Mouse (Mus musculus) right cerebral cortex, postnatal 14 days (tissue): ENCODE data around the gene Chuk.

Source experiments
- DNase-seq: peaks from one replicate; pipeline ENCODE4 v3.0.0; 2022

The Chuk gene

DNA sequence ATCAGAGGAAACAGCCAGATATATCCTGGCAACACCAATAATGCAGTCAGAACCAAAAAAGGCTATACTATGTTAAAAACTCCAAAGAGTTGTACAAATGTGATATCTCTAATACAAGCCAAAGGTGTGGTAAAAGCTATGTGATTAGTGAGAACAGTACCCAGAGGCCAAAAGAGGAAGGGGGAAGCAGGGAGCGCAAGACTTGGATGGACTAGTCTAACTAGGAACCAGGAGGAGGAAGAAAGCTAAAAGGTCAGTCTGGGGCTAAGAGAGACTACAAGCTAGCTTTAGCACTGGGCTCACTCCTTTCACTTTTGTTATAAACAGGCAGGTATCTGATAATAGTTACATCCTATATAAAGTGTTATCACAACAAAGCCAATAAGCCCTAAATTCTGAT, 2.9 kb downstream of the Chuk start:
- no peak for DNase-seq

DNA sequence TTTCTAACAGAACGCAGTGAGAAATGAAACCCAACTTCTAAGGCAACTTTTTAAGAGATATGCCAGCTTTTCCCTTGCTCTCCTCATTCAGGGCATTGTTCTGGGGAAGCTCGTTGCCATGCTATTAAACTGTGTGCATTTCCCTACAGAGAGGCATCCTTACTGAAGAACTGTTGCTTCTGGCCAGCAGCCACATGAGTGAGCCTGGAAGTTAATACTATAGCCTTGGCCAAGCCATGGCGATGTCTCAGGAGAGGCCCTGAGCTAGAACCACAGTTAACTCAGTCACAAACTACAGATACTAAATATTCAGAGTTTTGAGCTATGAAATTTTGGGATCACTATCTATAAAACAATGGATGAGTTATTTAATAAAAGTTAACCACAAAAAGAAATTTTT, 4.3 kb downstream of the Chuk start:
- no peak for DNase-seq

DNA sequence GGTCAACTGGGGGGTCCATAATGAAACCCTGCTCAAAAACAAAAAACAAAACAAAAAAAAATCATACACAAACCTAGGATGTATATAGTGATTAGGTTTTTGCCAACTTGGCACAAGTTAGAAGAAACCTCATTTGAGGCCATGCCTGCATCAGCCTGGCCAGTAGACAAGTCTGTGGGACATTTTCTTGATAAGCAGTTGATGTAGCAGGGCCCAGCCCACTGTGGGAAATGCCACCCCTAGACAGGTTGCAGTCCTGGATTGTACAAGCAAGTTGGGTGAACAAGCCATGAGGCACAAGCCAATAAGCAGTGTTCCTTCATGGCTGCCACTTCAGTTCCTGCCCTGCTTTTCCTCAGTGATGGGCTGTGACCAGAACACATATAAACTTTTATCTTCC, 6.4 kb downstream of the Chuk start:
- DNase-seq: no peak

DNA sequence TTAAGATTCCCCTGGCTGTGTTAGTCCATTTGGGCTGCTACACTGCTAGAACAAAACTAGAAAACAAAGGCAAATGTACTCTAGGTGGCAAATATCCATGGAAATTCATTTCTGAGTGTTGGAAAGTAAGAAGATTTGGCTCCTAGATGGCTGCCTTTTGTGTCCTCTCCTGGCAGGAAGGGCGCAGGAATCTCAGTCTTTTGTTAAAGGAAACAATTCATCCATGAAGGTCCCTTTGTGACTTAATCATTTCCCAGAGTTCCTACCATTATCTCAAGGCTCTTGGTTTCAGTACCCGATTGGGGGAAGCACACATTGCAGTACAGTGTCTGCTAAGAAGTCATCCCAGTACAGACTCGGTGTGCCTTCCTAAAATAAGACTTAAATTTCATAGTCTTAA, 21.0 kb downstream of the Chuk start:
- DNase-seq: no peak

DNA sequence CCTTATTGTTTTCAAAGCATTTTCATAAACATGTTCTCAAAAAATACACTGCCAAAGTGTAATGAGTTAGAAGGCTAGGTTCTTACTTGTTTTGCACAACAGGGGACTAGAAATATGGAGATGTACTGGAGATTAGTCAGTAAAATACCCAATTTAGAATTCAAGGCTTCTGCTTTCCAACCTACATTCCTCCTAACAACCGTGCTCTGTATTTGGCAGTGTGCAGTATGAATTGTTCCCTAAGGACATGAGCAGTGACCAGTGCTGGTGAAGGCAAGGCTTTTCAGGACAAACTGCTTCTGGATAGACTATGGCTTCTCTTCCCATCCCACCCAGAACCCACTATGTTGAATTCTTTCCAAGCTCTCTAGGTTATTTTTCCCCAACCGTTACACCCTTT, 26.4 kb downstream of the Chuk start:
- DNase-seq: no peak

DNA sequence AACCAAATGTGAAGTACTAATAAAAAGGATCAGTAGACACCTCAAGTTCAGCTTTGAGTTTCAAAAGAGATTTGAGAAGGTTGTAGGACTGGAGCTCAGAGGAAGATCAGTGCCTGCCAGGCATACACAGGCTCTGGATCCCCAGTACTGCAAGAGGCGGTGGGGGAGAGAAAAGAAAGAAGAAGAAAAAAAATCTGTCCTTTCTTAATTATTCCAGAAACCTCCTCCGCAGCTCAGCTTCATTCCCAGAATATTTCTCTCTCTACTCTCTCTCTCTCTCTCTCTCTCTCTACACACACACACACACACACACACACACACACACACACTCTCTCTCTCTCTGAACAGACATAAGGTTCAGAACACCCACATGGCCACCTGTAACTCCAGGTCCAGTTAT, 27.3 kb downstream of the Chuk start:
- no peak for DNase-seq

DNA sequence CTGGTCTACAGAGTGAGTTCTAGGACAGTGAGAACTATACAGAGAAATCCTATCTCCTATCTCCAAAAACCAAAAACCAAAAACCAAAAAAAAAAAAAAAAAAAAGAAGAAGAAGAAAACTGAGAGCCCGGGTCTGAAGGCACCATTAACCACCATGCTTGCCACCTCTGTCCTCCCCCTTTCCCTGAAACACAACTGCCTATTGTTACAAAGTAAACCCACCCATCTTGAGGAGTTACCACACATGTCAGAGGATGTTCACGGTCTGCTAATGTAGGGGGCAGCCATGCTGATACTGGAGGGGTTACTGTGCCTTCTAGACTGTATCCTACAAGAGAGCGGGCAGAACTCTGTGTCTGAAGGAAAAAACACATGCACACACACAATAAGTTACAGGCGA, 30.3 kb downstream of the Chuk start:
- DNase-seq: no peak

DNA sequence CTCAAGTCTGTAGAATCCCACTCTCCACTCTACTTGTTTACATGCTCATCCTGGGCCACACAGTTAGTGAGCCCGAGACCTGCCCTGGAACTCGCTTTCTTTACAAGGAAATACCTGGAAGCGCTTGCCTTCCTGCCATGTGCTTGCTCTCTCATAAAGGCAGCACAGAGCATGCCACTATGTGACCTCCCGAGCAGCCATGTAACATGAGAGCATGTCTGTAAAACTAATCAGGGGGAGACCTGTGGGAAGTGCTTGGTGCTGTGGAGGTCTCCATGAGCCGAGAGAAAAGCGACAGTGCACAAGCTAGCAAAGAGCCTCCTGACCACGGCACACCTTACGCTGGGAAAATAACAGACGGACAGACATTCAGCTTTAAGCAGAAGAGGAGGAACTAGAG, 30.8 kb downstream of the Chuk start:
- no peak for DNase-seq

DNA sequence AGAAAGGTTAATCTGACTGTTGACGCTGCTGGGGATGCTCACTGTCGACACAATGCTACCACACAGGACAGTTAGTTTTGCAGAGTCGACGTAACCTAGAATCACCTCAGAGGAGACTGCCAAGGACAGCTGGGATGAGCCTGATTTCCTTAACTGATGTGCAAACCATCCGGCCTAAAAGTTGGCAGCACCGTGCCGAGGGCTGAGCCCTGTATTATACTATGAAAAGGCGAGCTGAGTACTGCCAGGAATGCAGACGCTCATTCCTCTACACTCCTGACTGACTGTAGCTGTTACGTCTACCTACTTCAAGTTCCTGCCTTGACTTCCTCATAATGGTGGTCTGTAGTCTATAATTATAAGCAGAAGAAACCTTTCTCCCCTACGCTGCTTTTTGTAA, 32.3 kb downstream of the Chuk start:
- DNase-seq: no peak

DNA sequence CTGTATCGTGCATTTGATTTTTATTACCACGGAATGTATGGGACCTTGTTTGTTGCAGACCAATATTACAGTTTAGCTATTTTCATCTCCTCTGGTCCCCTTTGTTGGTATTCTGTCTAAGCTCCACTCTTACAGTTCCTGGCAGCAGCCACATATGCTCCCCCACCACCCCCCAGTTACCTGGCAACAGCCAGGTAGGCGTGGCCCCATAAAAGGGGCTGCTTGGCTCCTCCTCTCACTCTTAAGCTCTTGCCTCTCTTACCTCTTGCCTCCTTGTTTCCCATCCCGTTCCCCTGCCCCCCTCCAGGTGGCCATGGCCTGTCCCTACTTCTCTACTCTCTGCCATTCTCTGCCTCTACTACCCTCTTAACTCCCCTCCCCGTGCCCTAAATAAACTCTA, 36.1 kb downstream of the Chuk start:
- peak; percentile 9 for DNase-seq

DNA sequence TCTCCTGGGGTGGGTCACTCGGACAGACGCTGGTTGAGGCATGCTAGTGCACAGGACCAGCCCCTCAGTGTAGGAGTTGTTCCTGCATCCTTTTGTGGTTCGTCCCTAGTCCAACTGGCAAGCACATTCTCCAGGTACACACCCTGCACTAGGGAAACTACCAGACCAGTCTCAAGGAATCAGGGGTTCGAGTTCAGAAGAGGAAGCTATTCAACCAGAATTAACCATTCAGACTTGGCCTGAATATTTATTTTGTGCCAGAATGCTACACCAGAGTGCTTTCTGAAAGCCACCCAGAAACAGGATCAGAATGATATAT, 37.4 kb downstream of the Chuk start:
- DNase-seq: no peak

DNA sequence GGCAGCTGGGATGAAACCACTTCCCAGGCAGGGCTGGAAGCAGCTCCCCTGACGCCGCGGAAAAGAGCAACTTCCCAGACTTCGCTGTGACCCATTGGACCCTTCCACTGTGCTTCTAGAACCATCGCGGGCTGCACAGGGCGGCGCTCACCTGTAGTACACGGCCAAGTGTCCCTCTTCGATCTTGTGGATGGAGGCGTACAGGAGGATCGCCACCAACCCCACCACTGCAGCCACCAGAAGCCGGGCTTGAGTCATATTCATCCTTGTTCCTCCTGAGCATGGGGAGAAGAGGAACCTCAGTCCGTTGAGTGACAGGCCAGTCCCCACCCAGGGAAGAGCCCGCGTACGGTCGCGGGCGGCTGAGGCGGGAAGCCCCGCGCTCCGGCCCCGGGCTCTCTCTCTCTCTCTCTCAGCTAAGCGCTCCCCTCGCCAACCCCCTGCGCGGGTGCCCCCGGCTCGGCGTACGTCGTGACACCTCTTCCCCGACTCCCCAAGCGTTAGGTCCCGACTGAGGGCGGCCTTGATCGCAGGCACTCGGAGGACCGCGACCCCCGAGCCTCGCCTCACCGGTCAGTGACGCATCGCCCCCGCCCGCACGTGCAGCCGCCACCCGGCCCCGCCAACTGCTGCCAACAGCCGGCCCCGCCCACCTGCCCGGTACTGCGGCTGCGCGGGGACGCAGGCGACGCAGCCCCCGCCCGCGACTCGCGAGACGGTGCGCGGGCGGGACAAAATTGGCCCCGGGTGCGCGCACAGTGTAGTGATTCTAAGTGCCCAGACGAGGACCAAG, 38.0 kb downstream of the Chuk start, which contains the start of gene Erlin1:
Erlin1 (minus strand) TSS at position 665 of the 793 bp plus-strand sequence.
- DNase-seq: peak; percentile 92

DNA sequence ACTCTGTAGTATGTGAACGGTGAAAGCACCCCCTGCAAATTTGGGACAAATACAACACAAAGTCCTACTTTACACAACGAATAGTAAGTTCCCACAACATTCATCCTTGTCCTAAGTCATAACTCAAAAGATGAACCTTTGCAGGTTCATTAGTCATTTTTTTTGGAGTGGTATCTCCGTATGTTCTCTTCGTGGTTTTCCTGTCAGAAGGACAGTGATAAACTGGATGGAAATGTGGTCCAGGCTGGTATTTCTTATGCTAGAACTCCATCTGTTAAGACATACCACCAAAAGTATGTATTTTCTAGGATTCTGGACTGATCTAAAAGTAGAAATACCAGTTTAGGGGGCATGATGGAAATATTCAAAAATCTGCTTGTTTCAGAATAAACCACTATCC, 39.0 kb downstream of the Chuk start:
- no peak for DNase-seq

DNA sequence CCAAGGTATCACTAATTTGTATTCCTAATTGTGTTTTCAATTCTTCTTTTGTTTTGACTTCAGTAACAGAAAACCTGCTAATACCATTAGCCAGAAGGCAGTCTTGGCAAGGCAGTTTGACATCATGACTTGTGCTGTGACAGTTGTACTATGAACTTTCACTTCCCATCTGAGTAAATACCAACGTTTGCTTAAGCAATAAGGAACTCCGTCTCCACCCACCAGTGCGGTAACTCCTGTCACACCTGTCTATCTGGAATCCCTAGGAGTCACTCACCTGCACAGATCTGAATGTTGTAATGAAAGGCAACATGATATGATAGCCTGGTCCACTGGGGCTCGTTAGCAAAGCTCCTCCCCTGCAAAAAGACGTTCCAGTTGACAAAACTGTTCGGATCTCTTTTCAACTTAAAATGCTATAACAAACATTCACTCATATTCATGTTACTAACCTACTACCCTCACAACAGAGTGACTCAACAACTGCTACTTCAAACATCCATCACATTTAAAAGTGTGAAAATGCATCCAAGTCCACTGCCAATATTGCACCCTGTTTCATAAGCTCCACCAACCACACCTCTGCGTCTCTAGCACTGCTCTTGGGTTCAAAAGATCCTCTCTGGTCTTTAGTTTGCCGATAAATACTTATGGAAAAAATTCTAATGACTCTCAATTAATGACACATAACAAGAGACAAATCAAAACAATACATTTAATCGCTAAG, 39.8 kb downstream of the Chuk start:
- DNase-seq: no peak

DNA sequence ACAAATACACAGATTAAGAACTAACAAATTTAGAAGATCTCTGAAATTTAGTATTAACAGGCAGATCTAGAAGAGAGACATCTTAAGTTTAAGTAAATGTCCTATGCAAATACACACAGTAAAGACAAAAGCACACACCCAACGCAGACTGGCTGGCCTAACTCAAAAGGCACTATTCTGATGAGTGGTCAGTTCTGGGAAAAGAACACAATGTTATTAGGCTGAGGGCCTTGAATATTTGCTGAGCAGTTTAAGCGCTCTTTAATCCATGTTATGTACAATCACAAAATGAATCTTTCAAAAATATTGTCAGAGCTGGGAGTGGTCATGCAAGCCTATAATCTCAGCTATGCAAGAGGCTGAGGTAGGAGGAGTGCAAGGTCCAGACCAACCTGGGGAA, 42.5 kb downstream of the Chuk start:
- no peak for DNase-seq

DNA sequence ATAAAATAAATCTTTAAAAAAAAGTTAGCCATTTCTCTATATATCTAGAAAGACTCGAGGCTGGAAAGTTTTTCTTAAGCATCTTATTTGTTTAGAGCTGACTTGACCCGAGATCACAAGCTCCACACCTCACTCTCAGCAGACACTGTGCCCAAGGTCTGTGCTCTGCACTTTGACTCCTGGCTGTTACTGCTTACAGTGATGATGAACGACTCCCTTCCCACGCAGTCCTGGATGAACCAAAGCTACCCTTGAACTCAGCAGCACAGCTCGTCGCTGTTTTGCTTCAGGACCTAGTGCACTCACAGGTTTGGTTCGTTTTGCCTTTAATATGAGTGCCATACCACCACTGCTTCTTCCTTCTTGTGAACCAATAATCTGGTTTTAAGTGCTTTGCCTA, 43.5 kb downstream of the Chuk start:
- DNase-seq: no peak

DNA sequence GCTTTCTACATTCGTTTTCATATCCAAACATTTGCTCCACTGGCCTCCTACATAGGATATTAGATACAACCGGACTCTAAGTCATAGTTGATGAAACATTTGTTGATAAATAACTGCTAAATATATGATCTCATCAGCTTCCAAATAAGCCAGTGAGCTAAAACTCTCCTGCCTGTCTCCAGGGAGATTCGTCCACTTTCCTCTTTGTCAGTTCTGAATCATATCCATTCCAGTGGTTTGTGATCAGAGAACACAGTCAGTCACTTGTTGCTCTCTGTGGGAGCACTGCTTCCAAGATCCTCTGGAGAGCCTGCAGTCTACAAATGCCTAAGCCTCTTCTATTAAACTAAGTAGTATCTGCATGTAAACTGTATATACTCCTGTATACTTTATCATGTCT, 47.1 kb downstream of the Chuk start:
- DNase-seq: no peak

DNA sequence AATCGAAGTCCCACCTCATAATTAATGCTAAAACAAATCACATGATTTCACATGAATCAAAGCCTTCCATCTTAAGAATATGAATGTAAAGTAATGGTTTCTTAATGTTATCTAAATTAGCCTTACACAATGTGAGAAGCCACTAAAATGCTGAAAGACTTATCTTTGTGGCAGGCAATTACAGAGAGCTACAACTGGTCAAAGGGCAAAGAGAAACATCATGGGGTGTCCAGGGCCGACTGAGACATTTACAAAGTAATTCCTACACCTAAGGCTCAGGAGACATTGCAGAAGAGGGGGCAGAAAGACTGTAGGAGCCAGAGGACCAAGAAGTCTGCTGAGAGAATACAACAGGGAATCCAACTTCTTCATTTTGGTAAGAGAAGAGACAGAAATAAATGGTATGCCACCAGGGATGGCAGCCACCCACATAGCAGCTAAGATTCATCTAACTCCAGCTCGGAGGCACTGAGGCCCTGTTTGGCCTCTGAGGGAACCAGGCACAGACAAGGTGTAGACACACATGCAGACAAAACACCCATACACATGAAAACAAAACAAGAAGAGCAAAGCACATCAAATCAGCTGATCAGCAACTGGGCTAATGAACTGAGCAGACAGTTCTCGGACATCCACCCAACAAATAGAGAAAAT, 52.0 kb downstream of the Chuk start:
- no peak for DNase-seq

DNA sequence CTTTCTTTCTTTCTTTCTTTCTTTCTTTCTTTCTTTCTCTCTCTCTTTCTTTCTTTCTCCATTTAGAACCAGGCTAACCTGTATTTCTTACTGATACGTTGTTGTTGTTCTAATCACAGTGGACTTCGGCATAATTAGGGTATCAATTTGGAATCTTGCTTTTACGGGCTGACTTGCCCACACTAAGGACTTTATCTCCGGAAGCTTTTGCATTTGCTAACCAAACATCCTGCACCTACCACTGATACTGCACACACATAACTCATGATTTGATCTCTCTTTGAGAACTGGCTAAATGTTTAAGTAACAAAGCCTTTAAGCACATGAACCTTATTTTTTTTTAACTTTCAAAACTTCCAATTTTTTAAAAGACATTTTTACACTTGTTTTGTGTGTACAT, 56.9 kb downstream of the Chuk start:
- no peak for DNase-seq

DNA sequence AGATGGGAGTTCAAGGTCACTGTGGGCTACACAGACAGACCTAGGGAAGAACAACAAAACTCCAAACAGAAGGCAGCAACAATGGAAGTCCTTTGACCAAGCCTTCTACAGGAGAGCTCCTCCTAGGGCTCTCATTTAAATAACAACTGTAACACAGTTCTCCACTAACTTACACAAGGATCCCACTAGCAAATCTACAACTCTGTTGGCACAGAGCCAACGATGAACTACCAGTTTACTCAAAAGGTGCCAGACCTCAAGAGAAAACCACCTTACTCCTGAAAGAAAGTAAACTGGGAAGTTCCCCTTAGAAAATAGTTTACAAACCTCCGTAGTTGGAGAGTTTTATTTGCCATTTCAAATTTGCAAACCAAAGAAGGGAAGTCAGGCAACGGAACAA, 58.0 kb downstream of the Chuk start:
- DNase-seq: no peak

DNA sequence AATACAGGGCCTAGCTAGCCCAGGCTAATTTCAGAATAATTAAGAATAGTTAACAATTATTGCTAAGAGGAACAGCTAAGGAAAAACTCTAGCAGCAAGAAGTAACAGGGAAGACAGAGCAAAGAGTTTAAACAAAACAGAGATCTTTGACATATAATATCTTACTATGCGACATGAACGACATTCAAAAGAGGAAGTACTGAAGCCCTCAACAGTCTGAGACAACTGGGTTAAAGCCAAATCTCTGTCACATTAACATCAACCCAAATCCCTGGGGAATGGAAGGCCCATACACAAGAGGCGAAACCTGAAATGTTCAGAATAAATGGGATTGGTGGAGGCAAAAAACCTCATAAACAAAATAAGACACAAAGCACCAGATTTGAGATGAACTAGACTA, 61.4 kb downstream of the Chuk start:
- no peak for DNase-seq

DNA sequence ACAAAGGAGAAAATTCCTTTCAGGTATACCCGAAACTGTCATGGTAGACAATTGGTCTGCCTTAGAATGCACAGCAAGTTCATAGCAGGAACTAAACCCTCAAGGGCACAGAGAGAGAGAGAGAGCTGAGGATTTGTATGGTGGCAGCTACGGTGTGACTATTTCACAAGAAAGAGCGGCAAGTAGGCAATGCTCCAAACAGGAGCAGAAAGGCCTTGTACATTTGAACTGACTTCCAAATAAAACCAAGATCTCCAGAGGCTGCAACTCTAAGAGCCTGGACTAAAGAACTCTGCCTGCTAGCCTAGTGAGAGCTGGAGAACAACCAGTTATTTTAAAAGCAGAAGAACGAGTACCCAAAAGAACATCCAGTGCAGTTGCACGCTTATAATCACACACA, 65.2 kb downstream of the Chuk start:
- DNase-seq: no peak

DNA sequence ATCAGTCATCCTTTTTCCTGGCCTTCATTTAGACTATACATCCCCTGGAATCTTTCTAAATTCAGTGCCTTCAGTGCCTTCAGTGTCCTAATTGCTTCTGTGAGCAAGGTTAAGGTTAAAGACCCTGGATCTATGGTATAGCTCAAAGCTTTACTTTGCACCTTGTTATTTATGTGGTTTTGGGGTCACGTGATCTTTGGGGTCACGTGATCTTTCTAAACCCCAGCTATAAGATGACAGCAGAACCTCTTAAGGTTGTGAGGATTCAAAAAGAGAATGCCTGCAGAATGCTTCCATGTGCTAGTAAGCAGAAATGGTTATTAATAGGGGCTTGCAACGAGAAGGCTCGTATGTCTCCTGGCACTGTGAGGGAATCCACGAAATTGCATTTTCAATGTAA, 73.9 kb downstream of the Chuk start:
- DNase-seq: no peak

DNA sequence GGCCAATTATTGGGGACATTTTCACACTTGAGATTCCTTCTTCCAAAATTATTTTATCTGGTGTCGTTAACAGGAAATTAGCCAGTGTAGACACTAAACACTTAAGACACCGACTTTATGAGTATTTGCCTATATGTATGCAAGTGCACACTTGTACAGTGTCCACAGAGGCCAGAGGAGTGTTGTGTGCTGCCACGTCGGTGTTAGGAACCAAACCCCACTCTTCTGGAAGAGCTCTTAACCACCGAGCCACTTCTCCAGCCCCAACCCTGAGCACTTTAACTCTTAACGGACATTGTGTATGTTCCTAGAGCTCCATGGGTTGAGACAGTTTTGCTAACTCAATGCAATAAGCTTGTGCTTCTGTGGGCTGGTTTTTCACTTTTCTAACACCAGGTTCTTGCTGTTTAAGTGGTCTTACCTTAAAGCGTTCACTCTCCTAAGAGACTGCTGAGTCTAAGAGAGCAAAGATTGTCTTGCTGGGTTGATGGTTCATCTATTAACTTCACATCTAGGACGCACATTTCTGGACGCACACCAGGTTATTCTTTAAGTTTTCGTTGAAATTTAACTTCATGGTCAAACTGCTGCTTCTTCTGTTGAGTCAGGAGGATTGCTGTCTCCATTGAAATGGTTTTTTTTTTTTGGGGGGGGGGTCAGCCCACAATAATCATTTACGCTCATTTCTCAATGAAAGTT, 75.1 kb downstream of the Chuk start:
- DNase-seq: no peak
